Mouse (Mus musculus) brain, adult 2 months (tissue): ENCODE data around the gene Cdx2.

ENCODE experiments used
- DNase-seq: peaks from one replicate; pipeline ENCODE4 v3.0.0; 2011; ENCODE audit warnings: low read depth, low spot score

The Cdx2 gene

GRCm38 (mm10) chr5:147317321-147317720 lies 10.3 kb upstream of the Cdx2 start:
- no peak for DNase-seq

DNA sequence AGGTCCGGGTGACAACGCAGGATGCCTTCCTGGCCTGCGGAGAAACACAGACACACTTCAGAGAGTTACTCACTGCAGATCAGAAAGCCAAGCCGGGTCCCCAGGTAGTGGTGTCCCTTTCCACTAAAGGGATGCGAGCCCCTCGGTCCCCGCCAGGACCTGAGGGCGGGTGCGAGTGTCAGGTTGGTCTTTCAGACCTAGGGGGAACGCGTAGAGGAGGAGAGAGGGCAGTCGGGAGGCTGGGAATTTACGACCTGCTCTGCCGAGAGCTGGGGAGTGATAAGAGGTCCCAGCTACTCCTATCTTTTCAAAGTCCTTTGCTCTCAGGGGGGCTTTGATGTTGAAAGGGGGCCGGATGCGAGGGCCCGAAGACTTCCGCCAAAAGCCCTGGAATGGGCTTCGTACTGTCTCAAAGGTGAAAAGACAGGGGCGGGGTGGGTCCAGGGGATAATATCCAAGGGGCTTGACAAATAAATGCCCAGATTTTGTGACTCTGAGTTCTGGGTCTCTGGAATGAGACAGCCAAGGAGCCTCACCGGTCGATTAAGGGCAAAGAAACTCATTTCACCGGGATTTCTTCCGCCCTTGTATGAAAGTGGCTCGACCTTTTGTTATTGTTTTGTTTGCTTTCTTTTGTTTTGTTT lies 8.5 kb upstream of the Cdx2 start:
- DNase-seq: no peak

- DNase-seq: peak; percentile 24
Measured at GRCm38 (mm10) chr5:147314646-147315431, 7.8 kb upstream of the Cdx2 start.

DNA sequence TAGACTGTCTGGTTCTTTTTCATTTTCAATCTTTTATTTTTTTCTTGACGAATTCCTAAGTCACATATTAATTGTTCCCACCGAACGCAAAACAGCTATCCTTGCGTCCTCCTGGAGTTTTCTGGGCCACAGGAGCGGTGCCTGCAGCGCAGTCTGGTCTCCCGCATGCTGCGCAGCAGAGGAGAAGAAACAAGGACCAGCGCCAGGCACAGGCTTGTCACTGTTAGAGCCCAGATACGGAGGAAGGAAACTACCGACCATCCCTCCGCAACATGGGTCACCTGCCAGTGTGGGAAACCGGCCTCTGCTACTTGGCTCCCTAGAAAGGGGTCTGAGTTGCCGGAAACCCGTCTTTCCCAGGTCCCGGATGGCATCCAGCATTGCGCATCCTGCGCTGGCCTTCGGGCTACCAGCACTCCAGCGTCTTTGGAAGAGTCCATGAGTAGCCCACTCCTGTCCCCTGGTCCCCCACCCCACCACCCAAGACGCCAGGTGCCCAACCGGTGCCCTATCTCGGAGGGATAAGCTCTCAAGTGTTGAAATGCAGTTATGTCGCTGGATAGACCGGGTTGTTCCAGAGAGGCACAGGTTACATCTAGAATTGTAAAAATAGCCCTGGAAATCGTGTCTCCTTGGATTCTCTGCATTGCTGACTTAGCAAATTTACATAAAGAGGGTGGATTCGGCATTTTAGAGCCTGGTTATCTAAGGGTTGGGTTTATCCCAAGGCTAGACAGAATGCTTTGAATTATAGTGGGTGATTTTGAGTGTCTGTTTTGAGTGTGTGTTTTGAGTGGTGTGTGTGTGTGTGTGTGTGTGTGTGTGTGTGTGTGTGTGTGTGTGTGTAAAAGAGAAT lies 6.0 kb upstream of the Cdx2 start:
- no peak for DNase-seq

- DNase-seq: no peak
Measured at GRCm38 (mm10) chr5:147309786-147310185, 2.7 kb upstream of the Cdx2 start.

DNA sequence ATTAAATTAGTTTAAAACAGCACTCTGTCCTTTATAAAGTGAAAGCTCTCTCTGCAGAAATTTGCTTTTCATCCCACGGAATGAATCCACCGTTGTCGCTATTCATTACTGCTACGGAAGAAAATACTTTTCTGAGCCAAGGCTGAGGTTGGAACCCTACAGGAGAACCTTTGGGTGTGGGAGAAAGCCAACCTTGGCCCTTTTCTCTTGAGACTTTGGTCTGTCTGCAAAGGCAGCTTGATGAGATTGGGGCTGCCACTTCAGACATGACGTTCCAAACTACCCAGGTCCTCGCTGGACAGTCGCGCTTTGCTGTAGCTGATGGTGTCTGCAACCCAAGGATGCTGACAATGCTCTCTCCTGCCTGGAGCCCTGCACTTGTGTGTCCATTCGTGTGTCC lies 1.4 kb upstream of the Cdx2 start:
- DNase-seq: no peak

DNA sequence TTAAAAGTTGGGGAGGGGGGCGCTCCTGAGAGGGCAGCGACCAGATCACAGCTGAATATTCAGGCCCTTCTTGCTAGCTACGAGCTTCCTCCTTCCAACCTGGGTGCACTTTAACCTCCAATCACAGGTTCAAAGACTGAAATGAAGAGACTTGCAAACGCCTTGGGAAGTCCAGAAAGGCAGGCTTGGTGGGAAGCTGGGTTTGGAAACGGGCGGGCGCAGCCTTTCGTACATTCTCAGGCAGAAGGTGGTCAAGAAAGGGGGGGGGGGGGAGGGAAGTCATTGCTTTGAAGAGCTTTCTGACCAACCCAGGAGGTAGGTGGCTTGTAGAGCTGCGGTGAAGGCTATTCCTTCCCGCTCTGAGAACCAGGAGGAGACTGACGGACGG lies 322 bp upstream of the Cdx2 start:
- no peak for DNase-seq

DNA sequence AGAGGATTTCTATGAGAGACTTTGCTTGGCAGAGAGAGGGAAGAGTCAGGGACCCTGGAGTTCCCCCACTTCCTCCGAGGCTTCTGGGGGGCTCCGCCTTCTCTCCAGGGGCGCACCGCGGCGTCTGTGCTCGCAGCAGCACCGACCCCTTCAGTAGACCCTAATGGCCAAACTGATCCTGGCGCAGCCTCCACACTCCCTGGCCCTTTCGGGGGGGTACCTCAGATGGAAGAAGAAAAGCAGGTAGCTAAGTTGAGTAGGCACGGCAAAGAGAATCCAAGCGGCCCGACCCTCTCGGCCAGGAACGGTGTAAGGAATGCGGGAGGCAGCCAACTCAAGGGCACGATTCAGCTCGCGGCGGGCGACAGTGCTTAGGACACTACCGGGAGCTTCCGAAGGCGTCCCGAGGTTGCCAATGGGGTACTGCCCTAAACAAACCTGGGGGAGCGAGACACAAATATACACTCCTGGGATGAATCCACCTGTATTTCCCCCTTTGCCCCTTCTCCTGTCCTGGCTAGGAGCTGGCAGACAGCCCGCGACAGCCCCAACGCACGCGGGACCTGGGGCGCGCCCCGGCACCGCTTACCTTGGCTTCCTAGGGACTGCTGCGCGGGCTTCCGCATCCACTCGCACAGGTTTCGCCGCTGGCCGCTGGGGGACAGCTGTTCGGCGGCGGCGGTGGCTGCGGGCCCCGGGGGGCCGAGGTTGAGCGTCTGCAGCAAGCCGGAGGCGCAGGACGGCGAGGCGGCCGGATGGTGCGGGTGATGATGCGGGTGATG lies 1.0 kb downstream of the Cdx2 start:
- no peak for DNase-seq

DNA sequence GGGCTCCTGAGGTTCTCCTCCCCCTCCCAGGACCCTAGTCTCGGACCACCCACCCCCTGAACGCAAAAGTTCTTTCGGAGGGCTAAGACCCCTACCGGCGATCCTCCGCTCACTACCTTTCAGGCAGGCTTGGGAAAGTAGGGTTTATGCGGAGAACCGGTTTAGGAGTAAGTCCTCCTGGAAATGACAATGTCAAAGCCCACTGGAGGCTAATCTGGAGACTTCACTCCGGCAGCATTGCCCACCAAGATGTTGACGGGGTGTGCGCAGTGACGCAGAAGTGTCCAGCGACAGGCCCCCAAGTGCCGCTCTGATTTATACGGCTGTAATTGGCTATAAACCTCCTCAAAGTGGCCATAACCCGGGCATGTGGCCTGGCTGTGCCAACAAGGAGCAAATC lies 1.9 kb downstream of the Cdx2 start:
- no peak for DNase-seq

- DNase-seq: no peak
Measured at GRCm38 (mm10) chr5:147304276-147305155, 2.6 kb downstream of the Cdx2 start.

DNA sequence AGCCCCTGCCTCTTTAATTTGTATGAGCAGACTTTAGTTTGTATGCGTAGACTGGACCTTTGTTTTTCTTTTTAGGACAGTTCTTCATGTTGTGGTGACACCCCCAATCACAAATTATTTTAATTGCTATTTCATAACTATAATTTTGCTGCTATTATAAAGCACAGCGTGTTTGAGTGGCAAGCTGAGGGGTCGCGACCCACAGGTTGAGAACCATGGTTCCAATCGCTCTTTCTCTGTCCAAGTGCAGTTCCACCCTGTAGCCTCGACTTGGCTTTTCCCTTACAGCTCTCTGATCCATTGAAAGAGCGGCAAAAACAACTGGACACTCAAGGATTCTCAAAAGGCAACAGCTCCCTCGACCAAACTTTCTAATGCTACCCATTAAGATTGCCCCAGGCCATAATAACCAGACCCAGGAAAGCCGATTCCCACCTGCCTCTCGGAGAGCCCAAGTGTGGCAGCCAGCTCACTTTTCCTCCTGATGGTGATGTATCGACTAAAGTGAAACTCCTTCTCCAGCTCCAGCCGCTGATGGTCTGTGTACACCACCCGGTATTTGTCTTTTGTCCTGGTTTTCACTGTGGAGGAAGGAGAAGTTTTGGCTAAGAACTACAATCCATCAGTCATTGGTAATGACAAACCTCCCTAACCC lies 4.2 kb downstream of the Cdx2 start:
- DNase-seq: no peak

- DNase-seq: no peak
Measured at GRCm38 (mm10) chr5:147302141-147302540, 4.9 kb downstream of the Cdx2 start.

DNA sequence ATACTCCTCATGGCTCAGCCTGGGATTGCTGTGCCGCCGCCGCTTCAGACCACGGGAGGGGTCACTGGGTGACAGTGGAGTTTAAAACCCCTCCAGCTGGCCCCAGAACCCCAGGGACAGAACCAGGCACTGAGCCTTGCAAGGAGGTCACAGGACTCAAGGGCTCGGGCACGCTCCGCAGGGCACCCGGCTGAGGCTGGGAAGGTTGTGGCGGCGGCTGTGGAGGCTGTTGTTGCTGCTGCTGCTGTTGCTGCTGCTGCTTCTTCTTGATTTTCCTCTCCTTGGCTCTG lies 5.3 kb downstream of the Cdx2 start:
- no peak for DNase-seq

DNA sequence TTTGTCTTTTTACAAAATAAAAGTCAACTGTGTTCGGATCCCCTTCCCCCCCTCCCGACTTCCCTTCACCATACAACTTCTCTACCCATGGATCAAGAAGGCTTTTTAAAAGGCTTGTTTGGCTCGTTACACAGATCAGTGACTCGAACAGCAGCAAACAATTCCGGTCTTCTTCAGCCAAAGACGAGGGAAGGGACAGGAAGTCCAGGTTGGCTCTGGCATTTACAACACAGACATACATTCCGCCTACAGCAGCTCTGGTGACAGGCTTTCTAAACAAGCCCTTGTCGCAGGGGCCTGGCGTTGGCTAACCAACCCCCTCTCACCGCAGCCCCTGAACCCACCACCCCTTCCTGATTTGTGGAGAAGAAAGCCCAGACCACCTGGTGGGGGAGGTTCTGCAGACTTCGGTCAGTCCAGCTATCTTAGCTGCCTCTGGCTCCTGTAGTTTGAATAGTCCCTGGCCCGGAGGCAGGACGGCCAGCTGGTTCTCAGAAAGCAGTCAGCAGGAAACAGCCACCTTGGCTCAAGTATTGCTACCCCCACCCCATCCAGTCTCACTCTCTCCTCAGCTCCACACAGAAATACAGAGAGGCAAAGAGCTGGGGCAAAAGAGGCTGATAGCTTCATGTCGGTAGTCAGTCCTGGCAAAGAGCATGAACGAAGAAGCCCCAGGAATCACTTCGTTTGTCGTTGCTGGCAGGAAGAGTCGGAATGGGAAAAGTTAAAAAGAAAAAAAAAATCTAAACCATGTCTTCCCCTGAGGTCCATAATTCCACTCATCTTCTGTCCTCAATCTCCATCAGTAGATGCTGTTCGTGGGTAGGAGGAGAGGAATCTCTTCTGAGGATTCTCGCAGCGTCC lies 5.9 kb downstream of the Cdx2 start:
- DNase-seq: no peak

DNA sequence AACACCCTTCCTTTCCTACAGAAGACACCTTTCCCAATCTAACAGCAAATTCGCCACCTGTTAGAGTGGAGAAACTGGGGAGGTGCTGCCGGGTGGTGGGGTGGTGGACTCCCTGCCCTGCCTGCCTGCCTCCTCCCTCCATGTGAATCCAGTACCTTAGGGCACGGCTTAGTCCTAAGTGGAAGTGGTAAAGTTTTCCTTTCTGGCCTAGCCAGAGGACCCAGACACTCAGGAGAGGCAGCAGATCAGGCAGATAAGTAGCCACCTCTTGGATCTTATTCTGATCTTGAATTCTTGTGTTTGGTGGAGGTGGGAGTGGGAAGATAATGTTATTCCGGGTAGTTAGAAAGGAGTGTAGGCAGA lies 7.1 kb downstream of the Cdx2 start:
- DNase-seq: no peak

GRCm38 (mm10) chr5:147299255-147300000 lies 7.6 kb downstream of the Cdx2 start:
- DNase-seq: peak; percentile 63

DNA sequence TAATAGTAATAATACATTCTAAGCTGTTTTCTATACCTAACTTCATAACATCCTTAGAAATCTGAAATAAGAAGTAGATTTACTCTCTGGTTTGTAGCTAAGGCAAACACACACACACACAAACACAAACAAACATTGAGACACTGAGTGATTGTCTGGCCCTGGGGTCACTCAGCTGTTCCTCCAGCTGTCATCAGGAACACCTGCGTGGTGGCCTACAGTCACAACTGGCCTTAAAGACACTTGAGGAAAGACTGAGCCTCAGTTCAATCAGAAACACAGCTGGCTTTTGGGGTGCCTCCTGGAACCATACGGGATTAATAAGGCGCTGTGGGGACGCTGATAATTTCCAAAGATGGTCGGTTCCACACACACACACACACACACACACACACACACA lies 9.8 kb downstream of the Cdx2 start:
- no peak for DNase-seq

- DNase-seq: peak; percentile 15
Measured at GRCm38 (mm10) chr5:147294121-147294520, 12.9 kb downstream of the Cdx2 start.
